Mouse (Mus musculus) thymus, adult 2 months (tissue): ENCODE measurements at regions not wholly inside any gene's neighbourhood (a gene's known extent, or its start where the extent isn't known, plus 50 kb on each side); places are given as distances from the start of the nearest gene placed in this dataset.

Source experiments
- CTCF ChIP-seq: fragments of 200-500 bp; IDR thresholded peaks from 2 replicates; pipeline ENCODE4 v1.5.1; 2012; ENCODE audit warnings: mild to moderate bottlenecking, control low read depth, low read length, moderate library complexity, borderline replicate concordance; ENCODE audit not compliant: control insufficient read depth, poor library complexity, insufficient read depth; ENCODE audit errors: extremely low read depth
- POLR2A ChIP-seq: fragments of 200-500 bp; IDR thresholded peaks from 2 replicates; pipeline ENCODE4 v1.6.1; 2012; ENCODE audit warnings: mild to moderate bottlenecking, low read length, control low read depth, moderate library complexity; ENCODE audit not compliant: control insufficient read depth, poor library complexity, insufficient read depth; ENCODE audit errors: extremely low read depth

GRCm38 (mm10) chr14:104902120-104903027 is 274.8 kb downstream of the Rbm26 start:
- TF ChIP-seq CTCF (no peak), POLR2A (no peak)
